Mouse (Mus musculus) liver, adult 2 months (tissue): ENCODE results near the gene Igfbp6.

Experiments used
- CTCF ChIP-seq: fragments of 200-500 bp; IDR thresholded peaks from 2 replicates; pipeline ENCODE4 v1.5.1; 2011; ENCODE audit warnings: low read depth, low read length, control low read depth
- POLR2A ChIP-seq: fragments of 200-500 bp; IDR thresholded peaks from 2 replicates; pipeline ENCODE4 v1.6.1; 2011; ENCODE audit warnings: low read length, control low read depth; ENCODE audit not compliant: insufficient read depth; ENCODE audit errors: extremely low read depth

DNA sequence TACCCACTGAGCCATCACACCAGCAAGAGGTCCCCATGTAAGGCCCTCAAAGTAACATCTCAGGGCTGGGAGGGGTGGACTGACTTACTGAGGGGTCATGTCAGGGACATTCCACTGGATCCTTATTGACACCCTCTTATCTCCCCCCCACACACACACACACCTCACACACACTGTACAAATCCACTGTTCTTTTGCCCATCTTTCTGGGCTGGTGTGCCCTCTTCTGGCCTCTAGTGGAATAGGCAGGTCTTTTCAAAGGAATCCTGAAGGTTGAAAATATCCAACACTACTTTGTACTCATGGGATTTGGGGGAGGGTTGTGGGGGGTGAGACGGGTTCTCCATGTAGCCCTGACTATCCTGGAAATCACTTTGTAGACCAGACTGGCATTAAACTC lies 2.7 kb downstream of the Igfbp6 start:
- TF ChIP-seq CTCF (peak; percentile 38; the same call in 1 of the 2 replicates), POLR2A (no peak)
